Mouse (Mus musculus) T-helper 1 cell (primary cell): ENCODE data around the gene Ung.

Source experiments
- in situ Hi-C: fragments of 300-600 bp; cut with MboI, MseI; formaldehyde crosslinking; loops from one replicate; pipeline ENCODE4 v1.15.1; 2025; ENCODE audit warnings: high pct_unique_total_duplicates

Gene Ung

DNA sequence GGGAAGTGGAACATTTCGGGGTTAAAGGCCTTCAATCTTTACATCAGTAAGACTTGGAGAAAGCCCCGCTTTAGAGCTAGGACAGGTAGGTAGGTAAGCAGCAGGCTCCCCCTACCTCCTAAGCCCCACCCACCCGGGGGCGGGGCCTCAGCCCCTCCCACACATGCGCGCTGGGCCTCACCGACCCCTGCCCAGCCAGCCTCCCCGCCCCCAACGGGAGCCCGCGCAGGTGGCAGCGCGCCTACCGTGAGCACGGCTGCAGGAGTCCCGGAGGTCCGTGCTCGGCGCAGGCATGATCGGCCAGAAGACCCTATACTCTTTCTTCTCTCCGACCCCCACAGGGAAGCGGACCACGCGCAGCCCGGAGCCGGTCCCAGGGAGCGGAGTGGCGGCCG lies at the start of gene Ung:
TSS of gene Ung (plus strand) at position 176 of the 395 bp plus-strand sequence.
- in situ Hi-C loops: no loop called here

- in situ Hi-C loops: no loop called here
Observed at GRCm38 (mm10) chr5:114085501-114085900, 44.7 kb upstream of the Ung start.

GRCm38 (mm10) chr5:114087875-114088480 lies 42.2 kb upstream of the Ung start:
- in situ Hi-C loops: no loop called here

- in situ Hi-C loops: no loop called here
Observed at GRCm38 (mm10) chr5:114090421-114091013, 39.7 kb upstream of the Ung start.

- in situ Hi-C loops: no loop called here
Observed at GRCm38 (mm10) chr5:114091057-114091807, 39.0 kb upstream of the Ung start, which contains the start of gene Svop. TSS of gene Svop (minus strand) at chr5:114091570.

DNA sequence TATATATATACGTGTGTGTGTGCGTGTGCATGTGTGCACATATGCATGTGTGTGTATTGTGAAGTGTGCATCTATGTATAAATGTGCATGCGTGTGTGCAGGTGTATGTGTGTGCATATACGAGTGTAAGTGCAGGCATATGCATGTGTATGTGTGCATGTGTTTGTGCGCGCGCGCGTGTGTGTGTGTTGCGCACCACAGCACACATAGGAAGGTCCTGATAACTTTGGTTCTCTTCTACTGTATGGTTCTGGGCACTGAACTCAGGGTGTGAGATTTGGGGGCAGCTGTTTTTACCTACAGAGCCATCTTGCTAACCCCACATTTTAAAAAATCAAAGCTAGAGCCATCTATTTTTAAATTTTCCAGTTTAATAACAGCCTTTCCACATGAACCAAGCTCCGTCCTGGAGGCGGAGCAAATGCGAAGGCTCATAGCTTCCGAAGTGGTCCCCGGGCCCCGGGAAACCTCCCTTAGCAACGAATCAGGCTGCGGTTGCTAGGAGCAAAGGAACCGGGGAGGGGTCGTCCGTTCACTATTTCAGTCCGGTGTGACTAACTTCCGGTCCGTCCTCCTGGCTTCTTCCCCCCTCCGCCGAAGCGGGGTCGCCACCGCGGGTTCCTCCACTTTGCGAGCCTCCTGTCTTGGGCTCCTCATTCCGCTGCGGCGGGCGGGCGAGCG lies 30.3 kb upstream of the Ung start:
- in situ Hi-C loops: loop anchor here (25.0 kb wide), 1 partner anchor 1838 kb away; the partner anchor contains the start of genes Cryba4 and Crybb1

DNA sequence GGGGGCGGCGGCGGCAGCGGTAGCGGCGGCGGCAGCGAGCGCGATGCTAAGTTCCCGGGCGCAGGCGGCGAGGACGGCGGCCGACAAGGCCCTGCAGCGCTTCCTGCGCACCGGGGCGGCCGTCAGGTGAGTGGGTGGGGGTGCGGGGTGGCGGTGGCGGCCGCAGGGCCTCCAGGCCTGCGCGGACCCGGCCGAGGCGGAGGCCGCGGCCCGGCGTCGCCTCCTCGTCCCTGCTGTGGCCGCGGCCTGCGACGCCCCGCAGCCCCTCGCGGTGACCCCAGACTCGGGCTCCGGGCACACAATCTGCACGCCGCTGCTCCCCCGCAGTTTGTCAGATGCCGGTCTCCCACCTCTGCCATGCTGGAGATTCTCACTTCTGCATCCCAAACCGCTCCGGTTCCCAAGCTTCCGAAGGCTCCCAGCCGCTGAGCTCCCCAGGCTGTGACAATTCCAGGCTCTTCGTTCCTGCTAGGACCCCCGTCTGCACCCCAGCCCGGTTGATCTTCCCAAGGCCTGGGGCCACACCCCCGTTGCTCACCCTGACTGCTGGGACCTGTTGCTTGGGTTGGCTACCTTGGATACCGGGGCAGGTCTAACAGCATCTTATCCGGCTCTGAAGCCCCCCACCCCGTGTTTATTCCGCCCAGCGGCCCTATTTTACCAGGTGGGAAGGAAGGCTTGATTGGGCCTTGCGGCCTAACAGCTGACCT lies 29.6 kb upstream of the Ung start:
- in situ Hi-C loops: loop anchor here (25.0 kb wide), 1 partner anchor 1838 kb away; the partner anchor contains the start of genes Cryba4 and Crybb1

DNA sequence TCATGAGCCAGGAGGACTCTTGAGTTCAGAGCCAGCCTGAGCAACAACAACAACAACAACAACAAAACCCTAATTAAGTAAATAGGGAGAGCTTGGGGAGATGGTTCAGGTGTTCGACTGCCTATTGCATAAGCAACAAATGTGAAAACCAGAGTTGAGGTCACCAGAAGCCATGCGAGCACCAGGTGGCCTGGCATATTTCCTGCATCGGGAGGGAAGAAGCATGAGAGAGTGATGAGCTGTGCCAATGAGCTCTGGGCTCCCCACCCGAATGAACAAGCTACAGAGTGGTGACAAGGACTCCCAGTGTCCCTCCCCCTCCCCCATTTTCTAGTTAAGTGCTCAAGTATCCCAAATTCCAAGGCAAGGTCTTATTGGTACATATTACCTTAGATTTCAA lies 28.3 kb upstream of the Ung start:
- in situ Hi-C loops: loop anchor here (25.0 kb wide), 1 partner anchor 1840 kb away; the partner anchor contains the start of genes Cryba4 and Crybb1

- in situ Hi-C loops: loop anchor here (25.0 kb wide), 1 partner anchor 1841 kb away; the partner anchor contains the start of genes Cryba4 and Crybb1
Observed at GRCm38 (mm10) chr5:114102807-114103206, 27.4 kb upstream of the Ung start.

DNA sequence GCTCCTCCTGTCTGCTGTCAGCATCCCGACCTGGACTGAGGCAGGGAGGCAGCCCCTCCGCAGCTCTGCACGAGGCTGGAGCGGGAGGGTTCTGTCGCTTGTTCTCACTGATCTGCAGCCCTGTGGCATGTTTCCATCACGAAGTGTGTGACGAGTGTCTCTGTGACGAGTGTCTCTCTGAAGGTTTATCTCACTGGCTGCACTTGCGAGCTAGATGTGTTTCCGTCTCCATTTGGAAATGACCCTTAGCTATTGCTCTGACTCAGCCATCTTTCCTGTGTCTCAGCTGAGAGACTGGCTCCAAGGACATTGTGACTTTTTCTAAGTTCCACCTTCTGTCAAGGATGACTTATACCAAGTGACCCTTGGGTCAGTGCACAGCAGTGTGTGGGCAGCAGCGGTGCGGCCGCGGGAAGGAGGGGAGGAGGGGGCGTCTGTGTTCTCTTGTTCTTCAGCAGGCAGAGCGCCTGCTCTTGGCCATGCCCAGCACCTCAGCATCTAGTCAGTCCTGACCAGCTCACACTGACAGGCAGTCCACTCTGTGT lies 23.7 kb upstream of the Ung start:
- in situ Hi-C loops: loop anchor here (25.0 kb wide), 1 partner anchor 1844 kb away; the partner anchor contains the start of genes Cryba4 and Crybb1

DNA sequence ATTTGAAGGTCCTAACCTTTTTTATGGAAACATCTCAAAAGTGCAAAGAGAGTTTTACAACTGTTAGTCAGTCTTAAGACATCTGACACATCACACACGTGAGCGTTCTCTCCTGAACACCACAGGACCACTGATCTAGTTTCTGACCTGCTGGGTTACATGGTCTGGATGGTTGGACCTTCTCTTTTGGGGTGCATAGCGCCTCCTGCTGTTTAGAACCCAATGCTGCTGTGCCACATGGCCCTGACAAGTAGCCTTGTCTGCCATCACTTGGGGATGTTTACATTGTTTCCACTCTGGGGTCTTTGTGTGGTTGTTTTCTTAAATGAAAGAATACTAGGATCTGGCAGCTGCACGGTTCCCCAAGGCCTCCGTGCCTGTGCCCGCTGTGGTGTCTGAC lies 16.9 kb upstream of the Ung start:
- in situ Hi-C loops: loop anchor here (25.0 kb wide), 1 partner anchor 1851 kb away; the partner anchor contains the start of genes Cryba4 and Crybb1

GRCm38 (mm10) chr5:114115030-114115429 lies 15.2 kb upstream of the Ung start:
- in situ Hi-C loops: loop anchor here (25.0 kb wide), 1 partner anchor 1853 kb away; the partner anchor contains the start of genes Cryba4 and Crybb1

DNA sequence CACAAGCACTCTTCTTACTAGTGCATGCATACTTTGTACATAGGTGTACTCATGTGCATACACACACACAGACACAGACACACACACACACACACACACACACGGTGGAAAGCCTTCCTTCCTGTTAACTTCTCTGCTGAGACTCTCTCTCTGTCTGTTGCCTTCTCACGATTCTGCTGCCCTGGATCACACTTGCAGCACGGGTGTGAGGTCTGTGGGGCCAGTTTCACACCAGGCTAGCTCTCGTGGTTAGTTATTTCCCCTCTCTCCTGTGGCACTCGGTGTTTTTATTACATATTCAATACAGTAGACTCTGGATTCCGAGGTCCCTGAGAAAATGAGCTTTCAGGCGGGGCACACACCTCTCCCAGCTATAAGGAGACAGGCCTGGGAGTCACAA lies 13.6 kb upstream of the Ung start:
- in situ Hi-C loops: loop anchor here (25.0 kb wide), 1 partner anchor 1854 kb away; the partner anchor contains the start of genes Cryba4 and Crybb1

GRCm38 (mm10) chr5:114119806-114120205 lies 10.4 kb upstream of the Ung start:
- in situ Hi-C loops: loop anchor here (25.0 kb wide), 1 partner anchor 1858 kb away; the partner anchor contains the start of genes Cryba4 and Crybb1

DNA sequence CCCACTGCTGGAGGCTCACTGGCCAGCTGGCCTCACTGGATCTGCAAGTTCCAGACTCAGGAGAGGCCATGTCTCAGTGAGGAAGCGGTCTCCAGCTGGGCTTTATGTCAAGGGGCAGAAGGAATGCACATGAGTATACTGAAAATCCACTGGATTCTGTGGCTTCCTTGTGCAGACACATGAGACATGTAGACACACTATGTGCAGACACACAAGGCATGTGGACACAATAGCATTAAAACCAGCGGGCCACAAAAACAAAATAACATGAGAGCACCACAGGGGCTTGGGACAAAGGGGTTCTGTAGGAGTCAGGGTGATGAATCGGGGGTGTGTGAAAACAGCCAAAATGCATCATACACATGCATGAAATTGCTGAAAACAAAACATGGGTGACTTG lies 4.2 kb upstream of the Ung start:
- in situ Hi-C loops: no loop called here

GRCm38 (mm10) chr5:114126499-114127244 lies 3.5 kb upstream of the Ung start:
- in situ Hi-C loops: no loop called here

DNA sequence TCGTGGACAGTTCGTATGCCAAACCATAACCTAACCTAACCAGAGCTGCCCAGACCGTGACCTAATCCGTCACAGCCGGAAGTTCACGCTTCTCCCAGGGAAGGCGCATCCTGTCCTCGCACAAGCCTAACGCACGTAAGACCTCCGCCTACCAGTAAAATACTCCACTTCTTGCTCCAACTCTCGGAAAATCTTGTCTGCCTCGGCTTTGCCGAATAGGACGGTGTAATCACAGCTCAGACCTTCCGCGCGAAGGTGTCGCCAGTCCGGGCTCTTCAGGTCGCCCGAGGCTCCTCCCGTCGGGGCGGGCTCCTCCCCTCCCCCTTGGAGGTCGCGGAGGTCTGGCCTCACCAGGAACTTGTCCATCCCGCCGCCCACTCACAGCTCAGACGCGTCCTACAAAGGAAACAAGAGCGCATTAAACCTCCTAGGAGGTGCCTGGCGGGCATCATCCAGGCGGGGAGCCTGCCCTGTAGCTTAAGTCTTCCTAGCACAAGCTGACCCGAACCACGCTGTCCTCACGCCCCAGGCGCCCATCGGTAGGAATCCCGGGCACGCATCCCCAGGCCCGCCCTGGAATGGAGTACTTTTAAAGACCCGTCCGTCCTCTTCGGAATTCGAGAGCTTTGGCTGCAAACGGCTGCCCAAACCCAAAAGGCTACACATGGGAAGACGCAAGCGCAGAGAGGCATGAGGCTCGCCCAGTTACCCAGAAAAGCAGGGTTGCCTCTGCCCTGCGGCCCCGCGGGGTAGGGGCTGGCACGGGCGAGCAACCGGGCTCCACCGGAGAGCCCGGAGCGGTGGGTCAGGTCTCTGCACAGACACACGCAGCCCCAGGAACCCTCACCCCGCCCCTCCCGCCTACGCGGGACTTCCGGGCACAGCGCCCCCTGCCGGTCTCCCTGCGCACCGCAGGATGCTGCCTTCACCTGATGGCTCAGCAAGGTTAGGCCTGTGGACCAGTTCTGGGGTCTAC lies 2.5 kb upstream of the Ung start, which contains the start of gene Alkbh2:
TSS of gene Alkbh2 (minus strand) at position 845 of the 976 bp plus-strand sequence.
- in situ Hi-C loops: no loop called here

DNA sequence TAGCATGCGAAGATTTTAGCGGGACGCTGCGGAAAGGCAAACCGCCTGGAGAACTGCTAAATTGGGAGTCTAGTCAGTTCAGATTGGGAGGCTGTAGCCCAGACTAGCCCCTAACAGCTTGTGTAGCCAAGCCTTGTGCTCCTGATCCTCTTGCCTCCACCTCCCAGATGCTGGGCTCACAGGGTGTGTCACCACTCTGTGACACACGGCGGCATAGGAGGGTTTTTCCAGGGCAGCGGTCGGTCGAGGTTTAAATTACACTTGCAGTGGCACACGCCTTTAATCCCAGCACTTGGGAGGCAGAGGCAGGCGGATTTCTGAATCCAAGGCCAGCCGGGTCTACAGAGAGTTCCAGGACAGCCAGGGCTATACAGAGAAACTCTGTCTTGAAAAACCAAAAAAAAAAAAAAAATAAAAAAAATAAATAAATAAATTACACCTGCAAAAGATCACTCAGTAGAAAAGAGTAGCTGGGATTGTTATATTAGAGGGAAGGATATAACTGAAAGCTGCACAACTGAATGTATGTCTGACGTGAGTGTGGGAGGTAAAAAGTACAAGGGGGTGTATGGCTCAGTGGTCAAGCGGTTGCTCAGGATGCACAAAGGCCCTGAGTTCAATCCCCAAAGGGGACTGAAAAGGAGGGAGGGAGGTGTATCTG lies 506 bp upstream of the Ung start:
- in situ Hi-C loops: no loop called here
